Comparison of ENCODE assay signal across 14 mouse cellular contexts in genomic region chr3:39360278-39360677, GRCm38 (mm10).
DNase-seq lines count a peak whose midpoint lies in the region; ATAC-seq and TF ChIP-seq lines count a peak whose summit lies in the region.
"Had no signal": no experiment of that assay in that cellular context is flagged by ENCODE, and none has a peak within 500 bp of the region (broad histone marks: within the 10 kb centered on the region; RNA-seq: fewer than 3 reads in every experiment).

No protein-coding gene starts in this region.

- TF ChIP-seq POLR2A in brain, embryonic 14.5 days (IDR thresholded peaks at IDR 0.05; ENCODE audit: borderline replicate concordance, extremely low read depth, insufficient read depth, insufficient read length, poor library complexity, severe bottlenecking), result no peak

- DNase-seq in layer of hippocampus, adult 18-20 months (ENCODE audit: low spot score in 2 of 2), result peak; percentile 12 to 52
- no peak for DNase-seq in layer of hippocampus, postnatal 10 days (ENCODE audit: low spot score in 2 of 2)
- peak; percentile 66 for DNase-seq in brain, embryonic 14.5 days (ENCODE audit: low read depth)
- DNase-seq in layer of hippocampus, adult 2 months (ENCODE audit: low spot score in 2 of 2), result peak; percentile 12 to 28
- no peak for DNase-seq in MN1 (ENCODE audit: low spot score)
- DNase-seq: cerebellum, adult 18-20 months; gastrocnemius, postnatal 25 days; lung, adult 2 months; thymus, adult 18-20 months had no signal

- no peak overlapping the region for H3K4me2 ChIP-seq in neural tube, embryonic 14.5 days (ENCODE audit: low read depth, low read length)
- H3K4me2 ChIP-seq: embryonic facial prominence, embryonic 13.5 days; heart, embryonic 12.5 days had no signal

- H3K4me1 ChIP-seq in neural tube, embryonic 14.5 days (ENCODE audit: control insufficient read depth, insufficient read depth, low read length), result no peaks in the 10 kb centered on the region
- H3K4me1 ChIP-seq: embryonic facial prominence, embryonic 13.5 days; heart, embryonic 12.5 days; megakaryocyte, embryonic 14.5 days had no signal

- peak; percentile 83 for ATAC-seq in neural tube, embryonic 14.5 days (ENCODE audit: low read depth)
- no peak for ATAC-seq in cerebellum, adult (ENCODE audit: insufficient number of reproducible peaks, low FRiP score, low TSS enrichment)

- H3K36me3 ChIP-seq in neural tube, embryonic 14.5 days (ENCODE audit: control insufficient read depth, insufficient read depth, low read length), result no peaks in the 10 kb centered on the region
- H3K36me3 ChIP-seq: embryonic facial prominence, embryonic 13.5 days; heart, embryonic 12.5 days had no signal

- WGBS in neural tube, embryonic 14.5 days, result 30% methylated on average over 2 of the region's 2 CpGs

- H3K9me3 ChIP-seq in neural tube, embryonic 14.5 days (ENCODE audit: control insufficient read depth, low read length), result no peaks in the 10 kb centered on the region
- H3K9me3 ChIP-seq: embryonic facial prominence, embryonic 13.5 days; megakaryocyte, embryonic 14.5 days had no signal

- H3K27me3 ChIP-seq in neural tube, embryonic 14.5 days (ENCODE audit: control insufficient read depth, insufficient read depth, low read length), result no peaks in the 10 kb centered on the region
- H3K27me3 ChIP-seq: embryonic facial prominence, embryonic 13.5 days; heart, embryonic 12.5 days; megakaryocyte, embryonic 14.5 days had no signal

- H3K9ac ChIP-seq in neural tube, embryonic 14.5 days (replicated peaks; ENCODE audit: low read depth, low read length), result no peak overlapping the region
- H3K9ac ChIP-seq: embryonic facial prominence, embryonic 13.5 days; heart, embryonic 12.5 days had no signal

- no peak overlapping the region for H3K27ac ChIP-seq in layer of hippocampus, adult 2 months
- no peak overlapping the region for H3K27ac ChIP-seq in neural tube, embryonic 14.5 days (ENCODE audit: low read depth, low read length)
- H3K27ac ChIP-seq: embryonic facial prominence, embryonic 13.5 days had no signal

- no peak overlapping the region for H3K4me3 ChIP-seq in layer of hippocampus, adult 2 months
- no peak overlapping the region for H3K4me3 ChIP-seq in neural tube, embryonic 14.5 days (ENCODE audit: low read depth, low read length)
- H3K4me3 ChIP-seq: embryonic facial prominence, embryonic 13.5 days; heart, embryonic 12.5 days; megakaryocyte, embryonic 14.5 days had no signal

- TF ChIP-seq CTCF in brain, embryonic 14.5 days (IDR thresholded peaks at IDR 0.05; ENCODE audit: borderline replicate concordance, extremely low read depth, insufficient read depth, insufficient read length), result no peak
- TF ChIP-seq CTCF in layer of hippocampus, adult 2 months (conservative IDR thresholded peaks at IDR 0.05), result no peak

Comparison
In these comparisons a context has a peak if more than half of its experiments do, and no peak if none do; other contexts are left out.
1. DNase-seq: peak in layer of hippocampus, adult 18-20 months (2 of 2), brain, embryonic 14.5 days (single experiment) and layer of hippocampus, adult 2 months (2 of 2); none in layer of hippocampus, postnatal 10 days (0 of 2) and MN1 (single experiment).